Mouse (Mus musculus) granulocyte monocyte progenitor cell, adult 5-6 weeks (primary cell): Measurements from ENCODE around the gene Olfr1359. TPM values are rescaled to one million over a fixed set of nuclear protein-coding genes. Genes with fewer than 3 reads are reported as not detected.
"Not testable (repeated sequence)": the region's sequence is repeated elsewhere in the genome, so short reads cannot be mapped to it uniquely, and the experiment has no call there.

Experiments used
- ATAC-seq: replicated peaks from 2 replicates; pipeline ENCODE4 v1.8.0; 2016; ENCODE audit warnings: mild to moderate bottlenecking, moderate TSS enrichment, inconsistent platforms; ENCODE audit not compliant: poor library complexity, severe bottlenecking
- total RNA-seq, 2 experiments: library from RNA; stranded (forward) in 1 of 2; stranded (reverse) in 1 of 2; fragments of 200-712, 200-1000 nt in 1 of 2; fragments of >200 nt in 1 of 2; fragmentation: Nextera tagmentation in 1 of 2; gene quantifications; 2 replicates each; pipeline ENCODE4 v1.2.3; 2014 to 2017

Olfr1359 gene
- not detected in 2 replicates for total RNA-seq (2014; fragmentation: Nextera tagmentation)
- not detected in 2 replicates for total RNA-seq (2017)

DNA sequence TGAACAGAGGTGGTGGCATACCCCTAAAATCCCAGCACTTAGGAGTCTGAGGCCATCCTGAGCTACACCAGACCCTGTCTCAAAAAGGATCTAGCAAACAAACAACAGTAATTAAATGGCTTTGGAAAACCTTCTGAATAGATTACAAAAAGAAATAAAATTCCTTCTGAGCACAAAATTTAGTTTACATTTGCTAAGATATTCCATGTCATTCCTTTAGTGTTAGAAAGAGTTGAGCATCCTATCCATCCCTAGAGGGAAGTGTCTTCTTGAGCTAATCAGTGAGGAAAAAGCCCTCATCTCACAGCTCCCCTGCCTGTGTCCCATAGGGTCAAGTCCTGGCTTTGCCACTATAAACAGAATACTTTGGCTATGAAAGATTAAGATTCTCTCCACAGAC, at the start of gene Olfr1359:
Olfr1359 (plus strand) TSS at position 301 of the 400 bp plus-strand sequence.
- no peak for ATAC-seq

DNA sequence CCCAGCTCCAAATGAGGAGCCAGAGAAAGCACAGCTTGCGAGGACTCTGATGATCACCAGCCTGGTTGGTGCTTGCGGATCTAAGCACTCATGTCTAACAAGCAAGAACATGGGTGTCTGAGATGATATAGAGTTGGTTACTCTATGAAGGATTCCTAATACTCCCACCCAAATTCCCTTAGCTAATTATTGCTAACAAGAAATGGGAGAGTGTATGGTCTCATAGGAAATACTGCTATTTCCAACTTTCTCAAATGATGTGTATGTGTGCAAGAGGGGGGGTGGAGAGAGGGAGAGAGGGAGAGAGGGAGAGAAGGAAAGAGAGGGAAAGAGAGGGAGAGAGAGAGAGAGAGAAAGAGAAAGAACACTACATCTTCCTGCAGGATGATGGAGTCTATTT, 34.6 kb upstream of the Olfr1359 start, which contains the start of gene Olfr1361:
Olfr1361 (minus strand) TSS at position 101 of the 400 bp plus-strand sequence.
- ATAC-seq = no peak

DNA sequence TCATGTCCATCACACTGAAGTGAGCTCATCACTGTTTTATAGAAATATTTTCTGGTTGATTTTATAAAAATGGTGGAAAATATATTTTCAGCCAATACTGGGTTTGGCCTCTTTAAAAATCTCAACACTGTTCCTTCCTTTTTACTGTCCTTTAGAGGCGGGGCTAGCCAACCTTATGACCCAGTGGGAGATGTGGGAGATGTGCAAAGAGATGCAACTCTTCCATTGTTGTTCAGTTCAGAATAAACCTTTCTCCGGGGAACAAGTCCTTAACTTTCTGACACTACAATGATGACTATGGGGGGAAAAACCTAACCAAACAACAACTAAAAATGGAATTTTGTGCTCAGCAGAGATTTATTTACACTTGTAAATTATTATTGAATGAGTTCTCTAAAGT, 20.6 kb upstream of the Olfr1359 start, which contains the start of gene Olfr1360:
Olfr1360 (minus strand) TSS at position 101 of the 400 bp plus-strand sequence.
- no peak for ATAC-seq

DNA sequence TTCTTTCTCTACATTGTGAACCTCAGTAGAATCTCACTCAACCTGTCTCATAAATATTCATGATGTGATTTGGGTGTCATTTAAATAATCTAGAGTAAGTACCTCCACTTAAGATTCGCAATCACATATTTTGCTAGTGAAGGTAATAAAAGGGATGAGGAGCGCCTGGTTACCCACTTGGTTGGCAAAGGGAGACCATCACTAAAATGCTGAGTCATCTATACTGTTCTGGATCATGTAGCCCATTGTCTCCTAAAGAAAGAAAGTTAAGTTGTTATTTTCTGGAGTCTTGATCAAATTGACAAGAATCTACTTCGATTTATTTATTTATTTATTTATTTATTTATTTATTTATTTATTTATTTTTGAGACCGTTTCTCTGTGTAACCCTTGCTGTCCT, 8.8 kb downstream of the Olfr1359 start:
- no peak for ATAC-seq

DNA sequence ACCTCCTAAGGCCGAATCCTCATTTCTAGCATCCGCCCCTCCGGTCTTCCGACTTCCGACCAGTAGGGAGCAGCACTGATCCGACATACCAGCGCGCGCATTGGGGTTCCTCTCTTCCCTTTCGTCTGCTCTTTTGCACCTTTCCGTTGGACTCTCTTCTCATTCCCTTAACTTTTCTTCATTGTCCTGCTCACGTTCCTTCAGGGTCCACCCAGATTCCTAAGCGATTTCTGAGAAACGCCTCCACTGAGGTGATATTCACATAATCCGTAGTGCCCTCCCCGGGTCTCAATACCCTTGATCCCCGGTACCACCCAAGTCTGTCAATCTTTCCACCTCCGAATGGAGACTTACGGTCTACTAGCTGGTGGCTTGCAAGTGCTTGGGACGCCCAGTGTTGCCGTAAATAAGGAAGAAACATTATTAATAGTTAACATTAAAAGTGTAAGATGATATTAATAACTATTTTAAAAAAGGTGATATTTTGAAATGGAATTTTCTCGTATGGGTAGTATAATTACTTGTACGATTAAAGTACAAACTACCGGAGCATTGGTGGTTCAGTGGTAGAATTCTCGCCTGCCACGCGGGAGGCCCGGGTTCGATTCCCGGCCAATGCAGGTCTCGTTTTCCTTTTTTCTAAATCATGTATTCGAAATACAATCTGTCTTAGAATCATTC, 12.3 kb downstream of the Olfr1359 start:
- peak; percentile 89 for ATAC-seq

DNA sequence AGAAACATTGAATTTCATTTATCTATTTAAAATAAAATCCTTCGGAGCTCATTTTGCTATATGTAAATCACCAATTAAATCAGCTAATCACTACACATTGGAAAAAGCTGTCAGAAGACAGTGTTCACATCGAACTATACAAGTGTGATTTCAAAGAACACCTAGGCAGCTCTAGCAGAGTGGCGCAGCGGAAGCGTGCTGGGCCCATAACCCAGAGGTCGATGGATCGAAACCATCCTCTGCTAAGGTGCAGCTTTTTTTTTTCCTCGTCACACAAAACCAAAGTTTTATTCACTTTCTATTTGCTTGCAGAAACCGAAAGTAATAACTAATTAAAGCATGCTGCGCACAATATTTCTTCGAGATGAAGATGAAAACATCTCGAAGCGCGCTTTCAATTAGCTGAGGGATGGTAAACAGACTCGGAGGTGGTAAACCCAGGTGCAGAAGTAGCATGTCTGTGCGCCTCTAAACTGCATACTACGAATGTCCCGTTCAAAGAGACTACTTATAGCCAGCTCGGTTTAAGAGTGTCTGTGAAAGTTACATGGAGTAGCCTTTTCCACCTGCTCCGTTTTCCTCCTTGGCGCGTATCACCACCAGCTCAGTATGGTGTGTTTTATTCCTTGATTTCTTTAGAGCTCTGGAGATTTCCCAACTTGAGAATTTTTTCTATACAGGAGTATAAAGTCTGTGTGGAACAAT, 13.1 kb downstream of the Olfr1359 start:
- peak; percentile 46 for ATAC-seq

DNA sequence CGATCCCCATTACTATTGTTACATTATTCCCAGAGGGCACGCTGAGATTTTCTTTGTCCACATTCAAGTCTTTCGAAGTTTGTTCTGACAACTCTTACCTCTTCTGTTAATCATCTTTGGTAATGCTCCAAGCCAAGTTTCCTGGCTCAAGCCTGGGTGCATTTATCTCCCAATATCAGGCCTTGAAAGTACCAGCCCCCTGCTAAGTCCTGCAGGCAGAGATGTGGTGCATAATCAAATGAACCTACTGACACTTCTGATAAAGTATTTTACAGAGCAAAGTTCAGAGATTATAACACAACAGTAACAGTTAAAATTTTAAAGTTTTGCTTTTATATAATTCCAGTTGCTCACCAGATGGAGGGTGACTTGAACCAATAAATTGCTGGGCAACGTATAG, 13.8 kb downstream of the Olfr1359 start:
- ATAC-seq = no peak

DNA sequence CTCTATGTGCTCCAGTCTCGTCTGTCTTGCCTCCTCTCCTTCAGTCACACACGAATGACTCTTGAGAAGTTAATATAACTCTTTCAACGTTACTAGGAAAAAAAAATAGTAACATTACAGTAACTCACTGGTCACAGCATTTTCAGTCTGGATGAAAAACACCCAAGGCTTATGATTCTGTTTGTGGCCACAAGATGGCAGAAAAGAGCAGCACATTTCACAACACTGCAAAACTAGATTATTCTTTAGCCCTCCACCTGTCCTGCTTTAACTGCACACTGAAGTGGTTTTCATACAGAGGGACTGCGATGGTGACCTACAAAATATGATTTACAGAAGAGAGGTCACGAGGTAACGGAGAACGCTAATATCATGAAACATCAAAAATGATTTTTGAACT, 16.8 kb downstream of the Olfr1359 start:
- ATAC-seq = peak; percentile 21

DNA sequence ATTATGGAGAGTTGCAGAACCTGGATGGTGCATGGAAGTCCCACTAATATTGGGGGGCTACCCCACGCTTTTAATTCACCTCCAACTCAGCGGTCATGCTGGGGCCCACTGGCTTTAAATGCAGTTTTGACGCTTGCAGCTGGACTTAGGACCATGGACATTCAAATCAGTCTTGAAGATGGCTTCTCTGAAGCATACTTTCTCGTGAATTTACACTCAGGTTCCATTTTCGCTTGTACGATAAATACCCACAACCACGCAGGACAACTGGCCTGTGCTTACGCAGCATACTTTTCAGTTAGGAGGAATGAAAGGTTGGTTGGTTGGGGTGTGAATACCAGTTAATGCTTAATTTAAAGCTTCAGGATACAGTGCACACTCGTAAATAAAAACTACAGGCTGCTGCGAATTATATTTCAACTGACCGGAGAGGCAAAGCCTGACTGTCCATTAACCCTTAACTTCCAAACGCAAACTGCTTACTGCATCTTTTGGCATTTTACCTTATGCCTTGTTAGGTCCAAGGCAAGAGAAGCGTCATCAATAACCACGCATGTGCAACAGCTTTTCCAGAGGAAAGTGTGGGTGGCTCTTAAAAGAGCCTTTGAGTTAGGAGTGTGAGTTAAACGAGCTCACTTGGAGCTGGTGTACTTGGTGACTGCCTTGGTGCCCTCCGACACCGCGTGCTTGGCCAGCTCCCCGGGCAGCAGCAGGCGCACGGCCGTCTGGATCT, 17.4 kb downstream of the Olfr1359 start:
- ATAC-seq = peak; percentile 20

DNA sequence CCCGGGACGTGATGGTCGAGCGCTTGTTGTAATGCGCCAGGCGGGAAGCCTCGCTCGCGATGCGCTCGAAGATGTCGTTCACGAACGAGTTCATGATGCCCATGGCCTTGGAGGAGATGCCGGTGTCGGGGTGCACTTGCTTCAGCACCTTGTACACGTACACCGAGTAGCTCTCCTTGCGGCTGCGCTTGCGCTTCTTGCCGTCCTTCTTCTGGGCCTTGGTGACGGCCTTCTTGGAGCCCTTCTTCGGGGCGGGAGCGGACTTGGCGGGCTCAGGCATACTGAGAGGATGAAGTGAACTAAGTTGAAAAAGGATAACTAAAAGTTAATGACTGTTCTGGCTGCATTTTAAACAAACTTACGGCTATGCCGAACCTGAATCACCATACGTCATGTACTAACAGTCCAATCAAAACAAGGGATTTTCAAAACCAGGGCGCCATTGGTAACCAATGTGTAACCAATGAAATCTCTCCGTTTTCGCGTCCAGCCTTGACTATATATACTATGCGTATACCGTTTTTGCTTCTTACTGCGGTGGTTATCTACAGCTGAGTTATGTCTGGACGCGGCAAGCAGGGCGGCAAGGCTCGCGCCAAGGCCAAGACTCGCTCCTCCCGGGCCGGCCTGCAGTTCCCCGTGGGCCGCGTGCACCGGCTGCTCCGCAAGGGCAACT, 18.1 kb downstream of the Olfr1359 start, which contains the start of the genes Hist1h2bl and Hist1h2ai:
Hist1h2bl (minus strand) TSS at position 280 of the 676 bp plus-strand sequence.
Hist1h2ai (plus strand) TSS at position 559 of the 676 bp plus-strand sequence.
- peak; percentile 81 for ATAC-seq

DNA sequence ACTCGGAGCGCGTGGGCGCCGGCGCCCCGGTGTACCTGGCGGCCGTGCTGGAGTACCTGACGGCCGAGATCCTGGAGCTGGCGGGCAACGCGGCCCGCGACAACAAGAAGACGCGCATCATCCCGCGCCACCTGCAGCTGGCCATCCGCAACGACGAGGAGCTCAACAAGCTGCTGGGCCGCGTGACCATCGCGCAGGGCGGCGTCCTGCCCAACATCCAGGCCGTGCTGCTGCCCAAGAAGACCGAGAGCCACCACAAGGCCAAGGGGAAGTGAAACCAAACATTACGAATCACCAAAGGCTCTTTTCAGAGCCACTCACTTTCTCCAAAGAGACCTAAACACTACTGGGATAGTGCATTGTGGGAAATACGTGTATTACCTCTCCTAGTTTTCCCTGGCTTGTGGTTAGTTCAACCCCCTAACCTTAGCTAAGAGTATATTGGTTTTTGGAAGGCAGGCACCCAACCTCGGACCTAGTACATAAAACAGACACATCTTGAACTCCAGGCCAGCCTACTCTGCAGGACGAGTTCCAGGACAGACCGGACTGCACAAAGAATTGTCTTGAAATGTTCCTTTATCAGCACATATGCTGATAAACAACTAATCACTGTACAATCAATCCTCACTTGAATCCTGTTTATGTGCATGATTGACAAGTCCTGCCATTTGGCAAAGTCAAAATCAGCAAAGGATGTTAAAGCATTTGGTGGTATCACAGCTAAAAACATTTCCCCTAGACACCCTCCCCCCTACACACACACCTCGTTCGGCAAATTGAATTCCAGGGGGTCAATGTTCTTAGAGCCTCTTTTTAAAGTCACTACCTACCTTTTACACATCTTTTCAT, 18.9 kb downstream of the Olfr1359 start:
- ATAC-seq = peak; percentile 43

DNA sequence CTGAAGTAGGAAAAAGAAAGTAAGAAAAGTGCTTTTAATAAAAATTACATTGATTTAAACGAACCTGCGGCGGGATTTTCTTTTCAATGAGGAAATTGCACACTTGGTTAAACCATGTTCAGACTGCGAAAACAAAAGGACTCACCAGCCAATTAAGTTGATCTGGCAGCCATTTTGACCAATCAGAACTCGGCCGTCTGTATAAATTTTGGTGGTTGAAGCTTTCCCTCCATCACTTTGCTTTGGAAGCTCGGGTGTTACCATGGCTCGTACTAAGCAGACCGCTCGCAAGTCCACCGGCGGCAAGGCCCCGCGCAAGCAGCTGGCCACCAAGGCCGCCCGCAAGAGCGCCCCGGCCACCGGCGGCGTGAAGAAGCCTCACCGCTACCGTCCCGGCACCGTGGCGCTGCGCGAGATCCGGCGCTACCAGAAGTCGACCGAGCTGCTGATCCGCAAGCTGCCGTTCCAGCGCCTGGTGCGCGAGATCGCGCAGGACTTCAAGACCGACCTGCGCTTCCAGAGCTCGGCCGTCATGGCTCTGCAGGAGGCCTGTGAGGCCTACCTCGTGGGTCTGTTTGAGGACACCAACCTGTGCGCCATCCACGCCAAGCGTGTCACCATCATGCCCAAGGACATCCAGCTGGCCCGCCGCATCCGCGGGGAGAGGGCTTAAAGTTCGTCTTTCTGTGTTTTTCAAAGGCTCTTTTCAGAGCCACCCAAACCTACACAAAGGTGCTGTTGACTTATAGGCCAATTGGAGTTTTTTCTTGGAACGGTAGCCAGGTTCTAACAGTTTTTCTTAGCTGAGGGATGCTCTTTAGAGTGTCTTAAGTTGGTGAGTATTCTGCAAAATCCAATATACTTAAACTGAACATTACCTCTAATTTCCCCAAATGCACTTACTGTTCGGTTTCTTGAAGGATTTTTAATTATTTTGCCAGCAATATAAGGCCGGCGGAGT, 19.8 kb downstream of the Olfr1359 start, which contains the start of gene Hist1h3h:
Hist1h3h (plus strand) TSS at position 263 of the 961 bp plus-strand sequence.
- ATAC-seq = peak; percentile 33

DNA sequence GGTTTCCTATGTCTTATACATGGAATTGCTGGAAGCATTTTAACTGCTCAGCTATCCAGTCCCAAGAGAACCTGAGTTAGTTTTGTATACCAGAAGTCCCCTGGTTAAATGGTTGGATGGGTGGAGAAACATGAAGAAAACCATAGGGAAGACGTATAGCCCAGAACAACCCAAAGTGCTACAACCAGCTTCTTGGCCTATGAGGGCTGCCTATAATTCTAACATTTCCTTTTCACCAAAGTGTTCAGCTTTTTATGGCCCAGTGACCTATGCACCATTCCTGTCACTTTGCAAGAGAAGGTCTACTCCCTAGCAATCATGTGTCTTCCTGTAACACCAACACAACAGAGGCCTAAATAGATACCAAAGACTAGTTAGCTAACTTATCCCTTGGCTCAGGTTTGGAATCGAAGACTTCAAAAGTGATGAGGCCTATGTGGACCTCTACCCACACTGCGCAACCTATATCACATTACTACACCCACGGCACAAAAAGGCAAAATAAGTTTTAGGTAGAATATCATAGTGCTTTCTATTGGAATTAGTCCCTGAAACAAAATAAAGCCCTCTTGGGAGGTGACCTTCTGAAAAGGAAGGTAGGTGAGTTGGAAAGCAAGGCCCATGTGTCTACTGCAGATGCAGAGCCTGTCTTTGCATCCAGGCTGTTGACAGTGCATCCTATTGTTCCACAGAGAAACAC, 20.6 kb downstream of the Olfr1359 start:
- no peak for ATAC-seq

DNA sequence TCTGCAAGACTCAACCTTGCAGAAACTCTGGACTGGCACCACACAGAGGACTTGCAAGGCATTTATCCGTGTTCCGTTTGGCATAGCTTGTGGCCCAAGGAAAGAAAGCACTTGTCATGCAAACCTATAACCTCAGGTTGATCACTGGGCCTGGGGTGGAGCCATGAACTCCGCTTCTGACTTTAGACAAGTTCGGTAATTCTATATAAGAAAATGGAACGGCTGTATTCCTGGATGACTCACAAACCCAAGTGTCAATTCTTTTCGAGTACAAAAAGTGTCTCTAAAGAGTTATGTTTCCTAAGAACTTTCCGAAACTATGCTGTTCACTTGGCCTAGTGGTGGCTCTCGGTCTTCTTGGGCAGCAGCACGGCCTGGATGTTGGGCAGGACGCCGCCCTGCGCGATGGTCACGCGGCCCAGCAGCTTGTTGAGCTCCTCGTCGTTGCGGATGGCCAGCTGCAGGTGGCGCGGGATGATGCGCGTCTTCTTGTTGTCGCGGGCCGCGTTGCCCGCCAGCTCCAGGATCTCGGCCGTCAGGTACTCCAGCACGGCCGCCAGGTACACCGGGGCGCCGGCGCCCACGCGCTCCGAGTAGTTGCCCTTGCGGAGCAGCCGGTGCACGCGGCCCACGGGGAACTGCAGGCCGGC, 23.3 kb downstream of the Olfr1359 start:
- ATAC-seq = not testable (repeated sequence)

DNA sequence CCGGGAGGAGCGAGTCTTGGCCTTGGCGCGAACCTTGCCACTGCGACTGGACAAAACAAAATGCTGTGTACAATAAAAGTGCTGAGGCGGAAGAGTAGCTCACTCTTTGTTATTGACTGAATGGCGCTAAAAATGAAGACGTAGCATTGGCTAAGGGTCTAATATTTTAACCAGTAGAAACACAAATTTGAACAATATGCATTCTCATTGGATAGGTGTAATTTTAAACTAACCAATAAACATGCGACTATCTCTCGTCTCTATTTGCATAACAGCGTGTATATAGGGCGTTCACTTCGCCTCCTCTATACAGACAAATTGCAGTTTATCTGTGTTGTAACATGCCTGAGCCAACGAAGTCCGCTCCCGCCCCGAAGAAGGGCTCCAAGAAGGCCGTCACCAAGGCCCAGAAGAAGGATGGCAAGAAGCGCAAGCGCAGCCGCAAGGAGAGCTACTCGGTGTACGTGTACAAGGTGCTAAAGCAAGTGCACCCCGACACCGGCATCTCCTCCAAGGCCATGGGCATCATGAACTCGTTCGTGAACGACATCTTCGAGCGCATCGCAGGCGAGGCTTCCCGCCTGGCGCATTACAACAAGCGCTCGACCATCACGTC, 24.0 kb downstream of the Olfr1359 start, which contains the start of gene Hist1h2bm:
Hist1h2bm (plus strand) TSS at position 288 of the 616 bp plus-strand sequence.
- ATAC-seq = peak; percentile 94

DNA sequence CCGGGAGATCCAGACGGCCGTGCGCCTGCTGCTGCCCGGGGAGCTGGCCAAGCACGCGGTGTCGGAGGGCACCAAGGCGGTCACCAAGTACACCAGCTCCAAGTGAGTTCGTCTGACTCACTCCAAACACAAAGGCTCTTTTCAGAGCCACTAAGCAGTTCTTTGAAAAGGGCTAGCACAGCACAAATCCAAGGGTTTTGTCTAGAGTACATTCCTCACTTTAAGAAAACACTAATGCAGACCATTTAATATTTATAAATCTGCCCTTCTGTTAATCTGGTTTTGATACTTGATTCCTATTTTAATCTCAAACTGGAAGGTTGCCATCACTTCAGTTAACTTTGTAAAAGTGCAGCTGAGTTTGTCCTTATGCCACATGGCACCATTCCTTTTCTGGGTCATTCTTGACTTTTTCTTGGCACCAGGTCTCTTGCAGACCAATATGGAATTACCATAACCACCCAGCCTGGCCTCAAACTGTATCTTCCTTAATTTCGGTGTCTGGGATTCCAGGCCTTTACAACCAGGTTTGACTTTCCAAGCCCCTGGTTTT, 24.5 kb downstream of the Olfr1359 start:
- ATAC-seq = no peak
